Mouse (Mus musculus): ENCODE results near the gene Tmem215. TPM values are rescaled to one million over a fixed set of nuclear protein-coding genes. Genes with fewer than 3 reads are reported as not detected.

Gene Tmem215
- 0.52 and 0.61 TPM in 2 replicates for polyA plus RNA-seq (2014; fragmentation: Nextera tagmentation; extraction: Ambion mirVana)

DNA sequence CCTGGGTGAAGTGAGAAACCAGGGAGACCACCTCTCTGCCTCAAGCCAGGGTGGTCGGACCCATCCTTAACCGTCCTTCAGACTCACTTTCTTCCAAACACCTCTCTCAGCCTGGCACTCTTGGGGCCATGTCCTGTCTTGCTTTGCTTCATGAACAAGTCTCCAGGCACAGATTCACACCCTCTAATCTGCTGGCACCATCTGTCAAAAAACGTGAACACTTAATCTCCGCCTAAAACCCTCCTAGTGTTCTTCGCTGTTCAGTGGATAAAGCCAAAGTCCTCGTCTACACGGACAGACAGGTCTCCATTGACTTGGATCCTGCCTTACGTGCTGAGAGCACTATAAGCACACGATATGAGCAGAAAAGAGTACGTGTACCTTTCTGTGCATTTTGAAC lies at the start of gene Tmem215:
Tmem215 (plus strand) TSS at position 301 of the 400 bp plus-strand sequence.
- Histone ChIP-seq H3K4me2 (peak within 1 kb of the TSS; percentile 87), H3K27me3 (ENCODE audit: control insufficient read depth, insufficient read depth, low read length) (peaks cover 30% of the 10 kb centered on the region), H3K9me3 (replicated peaks; ENCODE audit: control insufficient read depth, low read length) (no peaks in the 10 kb centered on the region), H3K9ac (ENCODE audit: low read depth, low read length) (peak within 1 kb of the TSS; percentile 59; the same call in 1 of the 2 replicates), H3K4me1 (ENCODE audit: control insufficient read depth, insufficient read depth, low read length) (no peaks in the 10 kb centered on the region), H3K4me3 (ENCODE audit: low read depth, low read length) (peak within 1 kb of the TSS; percentile 47), H3K27ac (ENCODE audit: low read depth, low read length) (no peak within 1 kb of the TSS), H3K36me3 (ENCODE audit: control insufficient read depth, insufficient read depth, low read length) (no peaks in the 10 kb centered on the region)
- 78% methylated on average over 10 of the region's 10 CpGs for WGBS (ENCODE audit: insufficient replicate concordance)
- no peak for ATAC-seq (replicated peaks; ENCODE audit: insufficient number of reproducible peaks, low FRiP score, low TSS enrichment)

DNA sequence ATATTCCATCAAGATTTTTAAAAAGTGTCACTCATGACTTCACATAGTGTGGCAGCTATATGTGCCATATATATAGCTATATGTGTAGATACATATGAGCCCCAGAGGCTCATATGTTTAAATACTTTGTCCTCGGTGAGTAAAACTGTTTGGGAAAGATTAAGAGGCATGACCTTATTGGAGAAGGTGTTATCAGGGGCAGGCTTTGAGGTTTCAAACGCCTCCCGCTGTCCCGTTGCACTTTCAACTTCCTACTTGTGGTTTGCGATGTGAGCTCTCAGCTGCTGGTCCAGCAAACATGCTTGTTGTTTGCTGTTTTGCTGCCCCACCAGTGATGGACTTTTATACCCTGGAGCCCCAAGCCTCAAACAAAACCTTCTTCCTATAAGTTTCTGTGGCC lies 40.1 kb upstream of the Tmem215 start:
- ATAC-seq (replicated peaks; ENCODE audit: insufficient number of reproducible peaks, low FRiP score, low TSS enrichment): no peak
- H3K9ac ChIP-seq (ENCODE audit: low read depth, low read length): no peak overlapping the region
- no peaks in the 10 kb centered on the region for H3K36me3 ChIP-seq (ENCODE audit: control insufficient read depth, insufficient read depth, low read length)
- H3K9me3 ChIP-seq (replicated peaks; ENCODE audit: control insufficient read depth, low read length): no peaks in the 10 kb centered on the region; the same call in none of the 2 replicates
- no peak overlapping the region for H3K4me2 ChIP-seq
- no peak overlapping the region for H3K27ac ChIP-seq (ENCODE audit: low read depth, low read length)
- H3K27me3 ChIP-seq (ENCODE audit: control insufficient read depth, insufficient read depth, low read length): no peaks in the 10 kb centered on the region
- no peaks in the 10 kb centered on the region for H3K4me1 ChIP-seq (ENCODE audit: control insufficient read depth, insufficient read depth, low read length)
- WGBS (ENCODE audit: insufficient replicate concordance): 79% methylated on average over 5 of the region's 5 CpGs
- H3K4me3 ChIP-seq (ENCODE audit: low read depth, low read length): no peak overlapping the region

DNA sequence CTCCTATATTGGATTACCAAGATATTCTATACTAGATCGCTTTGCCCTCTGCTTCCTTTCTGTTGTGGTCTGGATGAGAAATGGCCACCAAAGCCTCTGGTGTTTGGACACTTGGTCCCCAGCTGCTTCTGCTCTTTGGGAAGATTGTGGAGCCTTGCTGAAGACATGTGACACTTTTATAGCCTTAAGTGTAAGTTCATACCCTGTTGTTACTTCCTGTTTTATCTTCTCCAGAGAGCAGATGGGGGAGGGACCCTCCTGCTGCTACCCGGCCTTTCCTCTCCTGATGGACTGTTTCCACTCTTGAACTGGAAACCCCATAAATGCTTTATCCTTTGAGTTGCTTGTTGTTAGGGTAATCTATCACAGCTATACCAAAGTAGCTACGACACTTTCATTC lies 38.6 kb upstream of the Tmem215 start:
- Histone ChIP-seq H3K36me3 (ENCODE audit: control insufficient read depth, insufficient read depth, low read length) (no peaks in the 10 kb centered on the region), H3K9me3 (replicated peaks; ENCODE audit: control insufficient read depth, low read length) (no peaks in the 10 kb centered on the region; the same call in none of the 2 replicates), H3K4me1 (ENCODE audit: control insufficient read depth, insufficient read depth, low read length) (no peaks in the 10 kb centered on the region), H3K27ac (ENCODE audit: low read depth, low read length) (no peak overlapping the region), H3K9ac (ENCODE audit: low read depth, low read length) (no peak overlapping the region), H3K27me3 (ENCODE audit: control insufficient read depth, insufficient read depth, low read length) (no peaks in the 10 kb centered on the region), H3K4me2 (no peak overlapping the region), H3K4me3 (ENCODE audit: low read depth, low read length) (no peak overlapping the region)
- no peak for ATAC-seq (replicated peaks; ENCODE audit: insufficient number of reproducible peaks, low FRiP score, low TSS enrichment)
- WGBS (ENCODE audit: insufficient replicate concordance): 63% methylated on average over 3 of the region's 3 CpGs

DNA sequence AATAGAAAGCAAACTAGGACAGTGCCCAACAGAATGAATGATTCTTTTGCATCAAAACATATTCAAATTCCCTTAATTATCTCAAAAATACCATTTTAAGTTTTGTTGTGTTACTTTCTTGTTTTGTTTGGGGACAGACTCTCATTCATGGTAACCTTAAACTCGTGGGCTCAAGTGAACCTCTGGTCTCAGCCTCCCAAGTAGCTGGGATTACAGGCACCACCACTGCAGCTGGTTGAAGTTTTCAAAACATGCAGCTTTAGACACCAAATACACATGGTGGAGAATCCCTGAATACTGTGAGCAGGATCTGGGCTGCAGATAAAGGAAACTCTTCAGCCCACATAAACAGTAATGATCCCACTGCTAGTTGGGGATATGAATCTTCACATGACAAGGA lies 37.6 kb upstream of the Tmem215 start:
- no peaks in the 10 kb centered on the region for H3K36me3 ChIP-seq (ENCODE audit: control insufficient read depth, insufficient read depth, low read length)
- H3K4me3 ChIP-seq (ENCODE audit: low read depth, low read length): no peak overlapping the region
- H3K4me2 ChIP-seq: no peak overlapping the region
- H3K27ac ChIP-seq (ENCODE audit: low read depth, low read length): no peak overlapping the region
- no peaks in the 10 kb centered on the region for H3K27me3 ChIP-seq (ENCODE audit: control insufficient read depth, insufficient read depth, low read length)
- no peaks in the 10 kb centered on the region for H3K4me1 ChIP-seq (ENCODE audit: control insufficient read depth, insufficient read depth, low read length)
- no peak for ATAC-seq (replicated peaks; ENCODE audit: insufficient number of reproducible peaks, low FRiP score, low TSS enrichment)
- 71% methylated on average over 1 of the region's 1 CpGs for WGBS (ENCODE audit: insufficient replicate concordance)
- no peaks in the 10 kb centered on the region; the same call in none of the 2 replicates for H3K9me3 ChIP-seq (replicated peaks; ENCODE audit: control insufficient read depth, low read length)
- H3K9ac ChIP-seq (ENCODE audit: low read depth, low read length): no peak overlapping the region

DNA sequence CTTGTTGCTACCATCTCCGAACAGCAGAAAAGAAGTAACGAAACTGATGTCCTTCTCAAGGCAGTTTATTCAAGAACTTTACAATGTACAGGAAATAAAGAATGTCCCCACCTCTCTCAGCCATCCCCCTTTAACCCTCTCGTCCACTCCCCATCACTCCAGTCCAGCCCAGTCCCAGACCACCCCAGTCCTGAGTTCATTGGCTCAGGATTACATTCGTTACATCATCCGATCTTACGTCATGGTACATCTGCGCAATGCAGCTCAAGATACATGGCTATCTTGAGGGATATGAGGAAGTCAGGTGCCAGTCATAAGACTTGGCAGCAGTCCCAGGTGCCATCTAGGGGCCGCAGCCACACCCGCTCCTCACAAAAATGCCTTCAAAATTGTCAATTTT lies 28.4 kb upstream of the Tmem215 start:
- no peak overlapping the region for H3K4me3 ChIP-seq (ENCODE audit: low read depth, low read length)
- no peaks in the 10 kb centered on the region for H3K36me3 ChIP-seq (ENCODE audit: control insufficient read depth, insufficient read depth, low read length)
- WGBS (ENCODE audit: insufficient replicate concordance): 91% methylated on average over 9 of the region's 9 CpGs
- no peaks in the 10 kb centered on the region for H3K4me1 ChIP-seq (ENCODE audit: control insufficient read depth, insufficient read depth, low read length)
- no peak overlapping the region for H3K27ac ChIP-seq (ENCODE audit: low read depth, low read length)
- no peak overlapping the region for H3K4me2 ChIP-seq
- no peak overlapping the region for H3K9ac ChIP-seq (ENCODE audit: low read depth, low read length)
- H3K27me3 ChIP-seq (ENCODE audit: control insufficient read depth, insufficient read depth, low read length): no peaks in the 10 kb centered on the region
- no peaks in the 10 kb centered on the region for H3K9me3 ChIP-seq (replicated peaks; ENCODE audit: control insufficient read depth, low read length)
- ATAC-seq (replicated peaks; ENCODE audit: insufficient number of reproducible peaks, low FRiP score, low TSS enrichment): no peak

DNA sequence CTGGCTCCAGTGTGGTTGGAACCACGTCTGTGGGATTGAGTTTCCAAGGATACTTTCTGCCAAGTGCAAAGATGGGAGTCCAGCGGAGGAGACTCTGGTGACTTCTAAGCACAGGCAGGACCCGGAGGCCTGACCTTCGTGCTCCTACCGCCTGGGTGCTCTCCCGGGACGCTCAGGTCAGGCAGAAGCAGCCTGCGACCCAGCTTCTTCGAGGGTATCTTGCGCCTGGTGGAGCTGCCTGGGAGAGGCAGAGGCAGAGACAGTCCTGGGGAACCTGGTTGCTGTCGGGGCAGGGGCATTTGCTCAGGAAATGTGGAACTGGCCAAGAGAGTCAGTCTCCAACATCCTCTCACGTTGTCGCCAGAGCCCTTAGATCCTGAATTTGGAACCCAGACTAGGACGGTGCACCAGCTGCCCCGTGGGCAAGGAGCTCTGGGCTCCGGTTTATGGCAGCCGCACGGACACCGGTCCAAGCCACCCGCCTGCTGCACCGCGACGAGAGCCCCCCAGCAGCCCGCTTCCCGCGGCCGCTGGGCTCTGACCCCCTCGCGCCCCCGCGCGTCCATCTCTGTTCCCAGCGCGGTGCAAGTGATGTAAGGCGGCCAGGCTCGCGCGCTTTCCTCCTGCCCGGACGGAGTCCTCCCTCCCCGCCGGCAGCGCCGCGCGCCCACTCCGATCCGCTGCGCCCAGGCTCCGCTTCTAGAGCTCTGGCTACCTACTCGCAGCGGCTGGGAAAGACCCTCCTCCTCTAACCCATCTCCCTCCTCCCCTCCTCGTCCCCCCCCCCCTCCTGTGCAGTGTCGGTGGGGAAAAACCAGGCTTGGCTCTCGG lies 935 bp downstream of the Tmem215 start:
- peaks cover 30% of the 10 kb centered on the region for H3K27me3 ChIP-seq (ENCODE audit: control insufficient read depth, insufficient read depth, low read length)
- H3K36me3 ChIP-seq (ENCODE audit: control insufficient read depth, insufficient read depth, low read length): no peaks in the 10 kb centered on the region
- no peaks in the 10 kb centered on the region for H3K4me1 ChIP-seq (ENCODE audit: control insufficient read depth, insufficient read depth, low read length)
- WGBS (ENCODE audit: insufficient replicate concordance): 4% methylated on average over 48 of the region's 55 CpGs
- peak overlapping the region; percentile 47 for H3K4me3 ChIP-seq (ENCODE audit: low read depth, low read length)
- peak overlapping the region; percentile 87 for H3K4me2 ChIP-seq
- H3K27ac ChIP-seq (ENCODE audit: low read depth, low read length): no peak overlapping the region
- no peaks in the 10 kb centered on the region for H3K9me3 ChIP-seq (replicated peaks; ENCODE audit: control insufficient read depth, low read length)
- ATAC-seq (replicated peaks; ENCODE audit: insufficient number of reproducible peaks, low FRiP score, low TSS enrichment): peak; percentile 68; the same call in 1 of the 2 replicates
- H3K9ac ChIP-seq (ENCODE audit: low read depth, low read length): peak overlapping the region; percentile 59

DNA sequence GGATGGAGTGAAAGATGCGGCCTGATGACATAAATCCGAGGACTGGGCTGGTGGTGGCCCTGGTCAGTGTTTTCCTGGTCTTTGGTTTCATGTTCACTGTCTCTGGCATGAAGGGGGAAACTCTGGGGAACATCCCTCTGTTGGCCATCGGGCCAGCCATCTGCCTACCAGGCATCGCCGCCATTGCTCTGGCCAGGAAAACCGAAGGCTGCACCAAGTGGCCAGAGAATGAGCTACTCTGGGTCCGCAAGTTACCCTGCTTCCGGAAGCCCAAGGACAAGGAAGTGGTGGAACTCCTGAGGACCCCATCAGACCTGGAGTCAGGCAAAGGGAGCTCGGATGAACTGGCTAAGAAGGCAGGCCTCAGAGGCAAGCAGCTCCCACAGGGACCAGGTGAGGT lies 1.9 kb downstream of the Tmem215 start:
- Histone ChIP-seq H3K27ac (ENCODE audit: low read depth, low read length) (no peak overlapping the region), H3K27me3 (ENCODE audit: control insufficient read depth, insufficient read depth, low read length) (peaks cover 30% of the 10 kb centered on the region), H3K9me3 (replicated peaks; ENCODE audit: control insufficient read depth, low read length) (no peaks in the 10 kb centered on the region), H3K4me3 (ENCODE audit: low read depth, low read length) (no peak overlapping the region), H3K4me2 (no peak overlapping the region), H3K4me1 (ENCODE audit: control insufficient read depth, insufficient read depth, low read length) (no peaks in the 10 kb centered on the region), H3K36me3 (ENCODE audit: control insufficient read depth, insufficient read depth, low read length) (no peaks in the 10 kb centered on the region), H3K9ac (ENCODE audit: low read depth, low read length) (no peak overlapping the region)
- WGBS (ENCODE audit: insufficient replicate concordance): 64% methylated on average over 9 of the region's 9 CpGs
- no peak for ATAC-seq (replicated peaks; ENCODE audit: insufficient number of reproducible peaks, low FRiP score, low TSS enrichment)

DNA sequence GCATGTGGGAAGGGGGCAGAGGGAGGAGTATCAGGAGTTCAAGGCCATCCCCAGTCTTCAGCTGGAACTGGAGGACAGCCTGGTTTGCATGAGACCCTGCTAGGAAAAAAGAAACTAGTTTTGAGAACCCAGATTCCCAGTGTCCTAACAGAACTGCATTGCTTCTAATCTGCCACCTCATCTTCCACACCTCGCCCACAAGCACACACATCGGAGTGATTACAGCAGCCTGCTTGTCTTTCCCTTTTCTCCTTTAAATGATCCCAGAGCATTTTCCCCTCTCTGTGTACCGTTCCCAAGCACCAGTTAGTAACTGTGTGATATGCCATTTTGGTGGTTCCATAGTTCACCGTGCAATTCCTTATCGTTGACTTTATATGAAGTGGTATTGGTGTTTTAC lies 6.0 kb downstream of the Tmem215 start:
- Histone ChIP-seq H3K4me1 (ENCODE audit: control insufficient read depth, insufficient read depth, low read length) (no peaks in the 10 kb centered on the region), H3K4me2 (no peak overlapping the region), H3K4me3 (ENCODE audit: low read depth, low read length) (no peak overlapping the region), H3K9me3 (replicated peaks; ENCODE audit: control insufficient read depth, low read length) (no peaks in the 10 kb centered on the region), H3K36me3 (ENCODE audit: control insufficient read depth, insufficient read depth, low read length) (no peaks in the 10 kb centered on the region), H3K9ac (ENCODE audit: low read depth, low read length) (no peak overlapping the region), H3K27me3 (ENCODE audit: control insufficient read depth, insufficient read depth, low read length) (peaks cover 11% of the 10 kb centered on the region), H3K27ac (ENCODE audit: low read depth, low read length) (no peak overlapping the region)
- ATAC-seq (replicated peaks; ENCODE audit: insufficient number of reproducible peaks, low FRiP score, low TSS enrichment): no peak
- 83% methylated on average over 5 of the region's 5 CpGs for WGBS (ENCODE audit: insufficient replicate concordance)

DNA sequence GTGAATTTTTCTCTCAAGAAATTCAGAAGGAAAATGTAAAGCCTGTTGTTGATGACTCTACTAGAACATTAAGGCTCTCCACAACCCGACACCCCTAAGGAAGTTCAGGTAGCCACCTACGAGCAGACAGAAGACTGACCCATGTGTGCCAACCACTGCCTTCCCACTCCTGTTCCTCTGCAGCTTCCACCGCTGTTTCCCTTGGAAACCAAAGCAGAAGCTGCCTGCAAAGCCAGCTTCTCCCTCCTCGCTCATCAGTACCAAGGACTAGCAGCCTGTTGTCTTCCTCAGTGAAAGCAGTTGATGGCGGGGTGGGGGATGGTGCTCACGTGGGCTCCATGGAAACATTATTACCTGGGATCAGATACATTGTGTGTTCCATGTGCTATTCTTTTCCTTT lies 14.6 kb downstream of the Tmem215 start:
- H3K4me2 ChIP-seq: no peak overlapping the region
- H3K9me3 ChIP-seq (replicated peaks; ENCODE audit: control insufficient read depth, low read length): no peaks in the 10 kb centered on the region
- H3K9ac ChIP-seq (ENCODE audit: low read depth, low read length): no peak overlapping the region
- no peak overlapping the region for H3K27ac ChIP-seq (ENCODE audit: low read depth, low read length)
- no peak overlapping the region for H3K4me3 ChIP-seq (ENCODE audit: low read depth, low read length)
- no peaks in the 10 kb centered on the region for H3K36me3 ChIP-seq (ENCODE audit: control insufficient read depth, insufficient read depth, low read length)
- H3K4me1 ChIP-seq (ENCODE audit: control insufficient read depth, insufficient read depth, low read length): no peaks in the 10 kb centered on the region
- no peak for ATAC-seq (replicated peaks; ENCODE audit: insufficient number of reproducible peaks, low FRiP score, low TSS enrichment)
- H3K27me3 ChIP-seq (ENCODE audit: control insufficient read depth, insufficient read depth, low read length): no peaks in the 10 kb centered on the region
- WGBS (ENCODE audit: insufficient replicate concordance): 64% methylated on average over 6 of the region's 6 CpGs
